Mouse (Mus musculus): ENCODE data around the gene Gpr88. TPM values are rescaled to one million over a fixed set of nuclear protein-coding genes. Genes with fewer than 3 reads are reported as not detected.
"Not testable (repeated sequence)": the region's sequence is repeated elsewhere in the genome, so short reads cannot be mapped to it uniquely, and the experiment has no call there.

Gene Gpr88
- total and polyA plus RNA-seq, 2 experiments from 2014 or later = 2.5 to 8.9 TPM

GRCm38 (mm10) chr3:116226915-116227314, 26.4 kb downstream of the Gpr88 start:
- Histone ChIP-seq H3K4me2 (ENCODE audit: low read depth, low read length, poor library complexity, severe bottlenecking) (no peak overlapping the region), H3K9me3 (ENCODE audit: low read length) (no peaks in the 10 kb centered on the region), H3K4me1 (ENCODE audit: insufficient read depth, low read length) (no peaks in the 10 kb centered on the region), H3K27me3 (ENCODE audit: insufficient read depth, low read length) (no peaks in the 10 kb centered on the region), H3K4me3 (ENCODE audit: low read depth, low read length) (no peak overlapping the region), H3K9ac (replicated peaks; ENCODE audit: low read length, poor library complexity, severe bottlenecking) (no peak overlapping the region), H3K36me3 (ENCODE audit: insufficient read depth, low read length) (no peaks in the 10 kb centered on the region), H3K27ac (ENCODE audit: low read depth, low read length) (no peak overlapping the region)
- WGBS = 89% methylated on average over 6 of the region's 6 CpGs
- DNase-seq (ENCODE audit: low spot score) (no peak), ATAC-seq (ENCODE audit: low FRiP score) (no peak)
- no peak for TF ChIP-seq CTCF (IDR thresholded peaks at IDR 0.05)

GRCm38 (mm10) chr3:116222511-116223243, 30.6 kb downstream of the Gpr88 start:
- Histone ChIP-seq H3K36me3 (ENCODE audit: insufficient read depth, low read length) (no peaks in the 10 kb centered on the region), H3K4me2 (ENCODE audit: low read depth, low read length, poor library complexity, severe bottlenecking) (peak overlapping the region; percentile 42), H3K9ac (replicated peaks; ENCODE audit: low read length, poor library complexity, severe bottlenecking) (0 out of 2 replicates have a peak overlapping the region, but pooled peaks have one; percentile 25), H3K4me3 (ENCODE audit: low read depth, low read length) (peak overlapping the region; percentile 24), H3K27me3 (ENCODE audit: insufficient read depth, low read length) (no peaks in the 10 kb centered on the region), H3K27ac (ENCODE audit: low read depth, low read length) (no peak overlapping the region), H3K4me1 (ENCODE audit: insufficient read depth, low read length) (no peaks in the 10 kb centered on the region), H3K9me3 (ENCODE audit: low read length) (no peaks in the 10 kb centered on the region)
- peak; percentile 60 for ATAC-seq (ENCODE audit: low FRiP score)
- no peak for TF ChIP-seq CTCF (IDR thresholded peaks at IDR 0.05)
- 12% methylated on average over 17 of the region's 17 CpGs for WGBS
- peak; percentile 46 for DNase-seq (ENCODE audit: low spot score)

- DNase-seq (ENCODE audit: low spot score) = no peak
- Histone ChIP-seq H3K9ac (replicated peaks; ENCODE audit: low read length, poor library complexity, severe bottlenecking) (no peak overlapping the region), H3K27me3 (ENCODE audit: insufficient read depth, low read length) (no peaks in the 10 kb centered on the region), H3K27ac (ENCODE audit: low read depth, low read length) (no peak overlapping the region), H3K36me3 (ENCODE audit: insufficient read depth, low read length) (no peaks in the 10 kb centered on the region), H3K9me3 (ENCODE audit: low read length) (no peaks in the 10 kb centered on the region), H3K4me3 (ENCODE audit: low read depth, low read length) (no peak overlapping the region), H3K4me1 (ENCODE audit: insufficient read depth, low read length) (no peaks in the 10 kb centered on the region), H3K4me2 (ENCODE audit: low read depth, low read length, poor library complexity, severe bottlenecking) (no peak overlapping the region)
- no peak for ATAC-seq (ENCODE audit: low FRiP score)
- 44% methylated on average over 3 of the region's 3 CpGs for WGBS
- no peak for TF ChIP-seq CTCF (IDR thresholded peaks at IDR 0.05)
Observed at GRCm38 (mm10) chr3:116221686-116222010, 31.7 kb downstream of the Gpr88 start.

- Histone ChIP-seq H3K4me2 (ENCODE audit: low read depth, low read length, poor library complexity, severe bottlenecking) (no peak overlapping the region), H3K27me3 (ENCODE audit: insufficient read depth, low read length) (no peaks in the 10 kb centered on the region), H3K27ac (ENCODE audit: low read depth, low read length) (no peak overlapping the region), H3K4me3 (ENCODE audit: low read depth, low read length) (no peak overlapping the region), H3K4me1 (ENCODE audit: insufficient read depth, low read length) (no peaks in the 10 kb centered on the region), H3K9me3 (ENCODE audit: low read length) (no peaks in the 10 kb centered on the region), H3K9ac (replicated peaks; ENCODE audit: low read length, poor library complexity, severe bottlenecking) (no peak overlapping the region), H3K36me3 (ENCODE audit: insufficient read depth, low read length) (no peaks in the 10 kb centered on the region)
- DNase-seq (ENCODE audit: low spot score) = no peak
- 76% methylated on average over 6 of the region's 6 CpGs for WGBS
- no peak for TF ChIP-seq CTCF (IDR thresholded peaks at IDR 0.05)
- no peak for ATAC-seq (ENCODE audit: low FRiP score)
Observed at GRCm38 (mm10) chr3:116220980-116221685, 32.2 kb downstream of the Gpr88 start.

- 60% methylated on average over 6 of the region's 6 CpGs for WGBS
- not testable (repeated sequence) for H3K27me3 ChIP-seq (ENCODE audit: insufficient read depth, low read length); H3K4me3 ChIP-seq (ENCODE audit: low read depth, low read length); H3K9ac ChIP-seq (replicated peaks; ENCODE audit: low read length, poor library complexity, severe bottlenecking); H3K4me1 ChIP-seq (ENCODE audit: insufficient read depth, low read length); H3K4me2 ChIP-seq (ENCODE audit: low read depth, low read length, poor library complexity, severe bottlenecking); H3K36me3 ChIP-seq (ENCODE audit: insufficient read depth, low read length); DNase-seq (ENCODE audit: low spot score); H3K27ac ChIP-seq (ENCODE audit: low read depth, low read length); H3K9me3 ChIP-seq (ENCODE audit: low read length); ATAC-seq (ENCODE audit: low FRiP score)
Observed at GRCm38 (mm10) chr3:116217398-116217797, 35.9 kb downstream of the Gpr88 start.

- H3K4me1 ChIP-seq (ENCODE audit: insufficient read depth, low read length) = no peaks in the 10 kb centered on the region
- no peaks in the 10 kb centered on the region for H3K9me3 ChIP-seq (ENCODE audit: low read length)
- no peak overlapping the region for H3K4me3 ChIP-seq (ENCODE audit: low read depth, low read length)
- no peak overlapping the region for H3K9ac ChIP-seq (replicated peaks; ENCODE audit: low read length, poor library complexity, severe bottlenecking)
- no peak overlapping the region for H3K27ac ChIP-seq (ENCODE audit: low read depth, low read length)
- WGBS = 54% methylated on average over 1 of the region's 1 CpGs
- H3K4me2 ChIP-seq (ENCODE audit: low read depth, low read length, poor library complexity, severe bottlenecking) = no peak overlapping the region
- H3K27me3 ChIP-seq (ENCODE audit: insufficient read depth, low read length) = no peaks in the 10 kb centered on the region
- no peak for ATAC-seq (ENCODE audit: low FRiP score)
- no peaks in the 10 kb centered on the region for H3K36me3 ChIP-seq (ENCODE audit: insufficient read depth, low read length)
- TF ChIP-seq CTCF (IDR thresholded peaks at IDR 0.05) = no peak
- DNase-seq (ENCODE audit: low spot score) = no peak
Observed at GRCm38 (mm10) chr3:116216261-116216660, 37.0 kb downstream of the Gpr88 start.

Data from midbrain, postnatal 0 days (tissue).